Mouse (Mus musculus) bone marrow, adult 2 months (tissue): ENCODE results near the gene Morc2a.

Source experiments
- CTCF ChIP-seq: fragments of 200-500 bp; IDR thresholded peaks from 2 replicates; pipeline ENCODE4 v1.5.1; 2011; ENCODE audit warnings: low read length, control low read depth; ENCODE audit not compliant: control insufficient read depth, insufficient read depth
- POLR2A ChIP-seq: fragments of 200-500 bp; IDR thresholded peaks from 2 replicates; pipeline ENCODE4 v1.6.1; 2011; ENCODE audit warnings: low read depth, mild to moderate bottlenecking, control low read depth, low read length, borderline replicate concordance; ENCODE audit not compliant: control insufficient read depth

GRCm38 (mm10) chr11:3707057-3707456 is 58.1 kb downstream of the Morc2a start:
- no peak for TF ChIP-seq CTCF
- TF ChIP-seq POLR2A = no peak
